Comparison of ENCODE assay signal across 11 mouse cellular contexts in the genomic region with DNA sequence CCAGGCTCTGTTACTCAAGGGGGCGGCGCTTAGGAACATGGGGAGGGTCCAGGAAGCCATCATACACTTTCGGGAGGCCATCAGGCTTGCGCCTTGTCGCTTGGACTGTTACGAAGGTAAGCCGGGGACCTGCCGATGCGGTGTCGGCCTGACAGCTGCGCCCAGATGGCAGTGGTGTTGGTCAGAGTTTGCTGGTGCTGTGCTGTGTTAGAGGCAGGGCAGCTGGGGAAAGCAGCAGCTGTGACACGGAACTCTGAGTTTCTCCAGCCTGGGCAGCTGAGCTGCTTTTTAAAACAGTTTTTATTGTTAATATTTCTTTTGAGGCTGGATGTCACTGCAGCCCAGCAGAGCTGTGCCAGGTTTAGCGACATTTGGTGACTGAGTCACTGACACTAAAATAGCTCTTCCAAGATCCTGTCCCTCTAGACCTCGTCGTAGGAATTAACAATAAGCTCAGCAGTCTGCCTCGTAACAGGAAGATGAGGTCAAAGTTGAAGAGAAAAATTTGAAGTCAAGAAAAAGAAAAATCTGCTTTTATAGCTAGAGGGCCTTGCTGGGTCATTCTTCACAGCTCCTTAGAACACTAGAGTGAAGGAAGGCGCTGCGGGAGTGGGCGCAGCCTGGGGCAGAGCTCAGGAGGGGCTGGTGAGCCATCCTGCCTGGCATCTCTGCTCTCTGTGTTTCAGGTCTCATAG. TPM values are rescaled to one million over a fixed set of nuclear protein-coding genes. Genes with fewer than 3 reads are reported as not detected.
A peak's percentile ranks its signal among the peaks of the same experiment; 100 is the strongest.
DNase-seq lines count a peak whose midpoint lies in the region; ATAC-seq lines count a peak whose summit lies in the region.
"Had no signal": no experiment of that assay in that cellular context is flagged by ENCODE, and none has a peak within 500 bp of the region (broad histone marks: within the 10 kb centered on the region; RNA-seq: fewer than 3 reads in every experiment).

No protein-coding gene starts in this region.

- peak; percentile 48 for DNase-seq in kidney, adult 11 months
- DNase-seq in kidney, adult 18-20 months: no peak
- peak; percentile 30 for DNase-seq in gastrocnemius, postnatal 14 days
- DNase-seq in heart, postnatal 25 days (ENCODE audit: low spot score): peak; percentile 33
- peak; percentile 69 for DNase-seq in lung, postnatal 10 days
- DNase-seq in right cerebral cortex, postnatal 14 days: no peak
- DNase-seq: cerebellum, postnatal 36 days; forebrain, postnatal 0 days had no signal

- no peak for ATAC-seq in midbrain, embryonic 13.5 days
- no peak for ATAC-seq in megakaryocyte progenitor cell, adult 5-6 weeks (replicated peaks; ENCODE audit: poor library complexity)
- ATAC-seq: forebrain, postnatal 0 days; inflammation-experienced regulatory T-cells, adult 6 months had no signal

- no peak overlapping the region for H3K4me3 ChIP-seq in midbrain, embryonic 13.5 days (replicated peaks)

- no peaks in the 10 kb centered on the region for H3K9me3 ChIP-seq in midbrain, embryonic 13.5 days

- no peaks in the 10 kb centered on the region for H3K4me1 ChIP-seq in midbrain, embryonic 13.5 days (replicated peaks)

- no peaks in the 10 kb centered on the region for H3K27me3 ChIP-seq in midbrain, embryonic 13.5 days

- H3K9ac ChIP-seq in midbrain, embryonic 13.5 days (replicated peaks): no peak overlapping the region
- H3K9ac ChIP-seq: forebrain, postnatal 0 days had no signal

- H3K27ac ChIP-seq in midbrain, embryonic 13.5 days: no peak overlapping the region

- H3K4me2 ChIP-seq in midbrain, embryonic 13.5 days (replicated peaks): no peak overlapping the region

- intact Hi-C loops in gastrocnemius, postnatal 14 days (cut with DNase I; ENCODE audit: low total_unique reads): no loop called here
- intact Hi-C loops in heart, postnatal 25 days (cut with DNase I): no loop called here

- 90% methylated on average over 19 of the region's 19 CpGs for WGBS in midbrain, embryonic 13.5 days

- H3K36me3 ChIP-seq in midbrain, embryonic 13.5 days: peaks cover 100% of the 10 kb centered on the region

RNA-seq across cellular contexts. Expression of a gene that starts 18.1 kb away (rescaled TPM):
- total RNA-seq in gastrocnemius, postnatal 14 days (2021): 10 to 100 TPM; 16.6 to 18.1 TPM
- total RNA-seq in heart, postnatal 25 days (2021): 10 to 100 TPM; 27.3 to 28.1 TPM
- 52.7 and 53.9 TPM in 2 replicates for polyA plus RNA-seq in midbrain, embryonic 13.5 days (2015; fragmentation: Nextera tagmentation; extraction: Ambion mirVana)
- total RNA-seq in megakaryocyte progenitor cell, adult 5-6 weeks (2015): 16.5 and 18.2 TPM in 2 replicates
- 23.0 and 31.8 TPM in 2 replicates for total RNA-seq in megakaryocyte progenitor cell, adult 5-6 weeks (2017)

RNA-seq across cellular contexts. Expression of a gene that starts 47.9 kb away (rescaled TPM):
- total RNA-seq in gastrocnemius, postnatal 14 days (2021): 10 to 100 TPM; 68.8 to 72.9 TPM
- 10 to 100 TPM; 93.0 to 94.1 TPM for total RNA-seq in heart, postnatal 25 days (2021)
- polyA plus RNA-seq in midbrain, embryonic 13.5 days (2015; fragmentation: Nextera tagmentation; extraction: Ambion mirVana): 140 and 173 TPM in 2 replicates
- total RNA-seq in megakaryocyte progenitor cell, adult 5-6 weeks (2015): 285 TPM in 2 replicates
- total RNA-seq in megakaryocyte progenitor cell, adult 5-6 weeks (2017): 1,035 and 1,085 TPM in 2 replicates

Comparison
In these comparisons a context has a peak if more than half of its experiments do, and no peak if none do; other contexts are left out.
1. DNase-seq: peak in kidney, adult 11 months (single experiment), gastrocnemius, postnatal 14 days (single experiment), heart, postnatal 25 days (single experiment) and lung, postnatal 10 days (single experiment); none in kidney, adult 18-20 months (single experiment) and right cerebral cortex, postnatal 14 days (single experiment).